Mouse (Mus musculus) kidney, postnatal 10 days (tissue): ENCODE data around the gene Ppp1r26.
A peak's percentile ranks its signal among the peaks of the same experiment; 100 is the strongest.

Experiments used
- DNase-seq: peaks from one replicate; pipeline ENCODE4 v3.0.0; 2021; ENCODE audit warnings: mixed read lengths

The Ppp1r26 gene

DNA sequence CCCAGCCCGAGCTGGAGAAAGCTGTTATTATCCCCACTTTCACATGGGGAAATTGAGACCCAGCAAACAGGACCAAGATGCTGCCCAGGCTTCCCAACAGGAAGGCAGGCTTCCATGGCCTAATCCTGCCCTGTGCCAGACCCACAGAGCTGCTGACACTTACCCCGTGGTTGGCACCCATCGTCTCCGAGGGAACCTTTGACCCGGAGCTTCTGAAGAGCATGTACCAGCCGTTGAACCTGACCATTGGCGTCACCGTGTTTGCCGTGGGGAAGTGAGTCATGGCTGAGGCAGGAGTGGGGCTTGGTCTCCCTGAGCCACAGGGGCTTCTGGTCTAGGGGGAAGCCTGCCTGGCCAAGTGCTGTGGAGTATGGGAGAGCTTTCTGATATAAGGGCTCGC is 56.4 kb downstream of the Ppp1r26 start:
- DNase-seq: peak; percentile 5

DNA sequence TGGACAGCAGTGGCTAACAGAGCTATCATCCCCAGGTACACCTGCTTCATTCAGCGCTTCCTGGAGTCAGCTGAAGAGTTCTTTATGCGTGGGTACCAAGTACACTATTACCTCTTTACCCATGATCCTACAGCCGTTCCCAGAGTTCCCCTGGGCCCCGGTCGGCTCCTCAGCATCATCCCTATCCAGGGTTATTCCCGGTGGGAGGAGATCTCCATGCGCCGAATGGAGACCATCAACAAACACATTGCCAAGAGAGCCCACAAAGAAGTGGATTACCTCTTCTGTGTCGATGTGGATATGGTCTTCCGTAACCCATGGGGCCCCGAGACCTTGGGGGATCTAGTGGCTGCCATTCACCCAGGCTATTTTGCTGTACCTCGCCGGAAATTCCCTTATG is 58.1 kb downstream of the Ppp1r26 start:
- DNase-seq: peak; percentile 4
